Mouse (Mus musculus) brain, embryonic 14.5 days (tissue): ENCODE measurements around the gene Scn9a.

Source experiments
- CTCF ChIP-seq: fragments of 200-500 bp; IDR thresholded peaks from 2 replicates; pipeline ENCODE4 v1.5.1; 2012; ENCODE audit warnings: inconsistent platforms, mild to moderate bottlenecking, moderate library complexity, borderline replicate concordance; ENCODE audit not compliant: insufficient read depth, insufficient read length; ENCODE audit errors: extremely low read depth
- POLR2A ChIP-seq: fragments of 200-500 bp; IDR thresholded peaks from 2 replicates; pipeline ENCODE4 v1.6.1; 2012; ENCODE audit warnings: mild to moderate bottlenecking, inconsistent platforms, borderline replicate concordance; ENCODE audit not compliant: poor library complexity, insufficient read depth, insufficient read length, severe bottlenecking; ENCODE audit errors: extremely low read depth

GRCm38 (mm10) chr2:66502158-66502557, 132.6 kb downstream of the Scn9a start:
- TF ChIP-seq CTCF (no peak), POLR2A (no peak)
